Mouse (Mus musculus) stomach, embryonic 16.5 days (tissue): ENCODE data around the gene Zfp958. TPM values are rescaled to one million over a fixed set of nuclear protein-coding genes. Genes with fewer than 3 reads are reported as not detected.
A peak's percentile ranks its signal among the peaks of the same experiment; 100 is the strongest.
"Not testable (repeated sequence)": the region's sequence is repeated elsewhere in the genome, so short reads cannot be mapped to it uniquely, and the experiment has no call there.

ENCODE experiments used
- ATAC-seq: fragments of 200-750 bp; cut with Nextera tagmentation; 2 replicates; pipeline ENCODE4 v1.8.0; 2017; ENCODE audit warnings: moderate number of reproducible peaks, moderate TSS enrichment; ENCODE audit not compliant: insufficient read depth, low FRiP score
- H3K27ac ChIP-seq: fragments of 300-500 bp; sonication (generic); 2 replicates; pipeline ENCODE4 v1.5.1; 2014; ENCODE audit warnings: low read length
- H3K27me3 ChIP-seq: fragments of 300-500 bp; sonication (generic); 2 replicates; pipeline ENCODE4 v1.6.1; 2014; ENCODE audit warnings: low read length, control low read depth, mixed read lengths; ENCODE audit not compliant: control insufficient read depth, insufficient read depth
- H3K36me3 ChIP-seq: fragments of 300-500 bp; sonication (generic); 2 replicates; pipeline ENCODE4 v1.6.1; 2014; ENCODE audit warnings: low read length; ENCODE audit not compliant: control insufficient read depth, insufficient read depth
- H3K4me1 ChIP-seq: fragments of 300-500 bp; sonication (generic); 2 replicates; pipeline ENCODE4 v1.6.1; 2014; ENCODE audit warnings: low read length, control low read depth, mixed read lengths; ENCODE audit not compliant: control insufficient read depth, insufficient read depth
- H3K4me2 ChIP-seq: fragments of 300-500 bp; sonication (generic); 2 replicates; pipeline ENCODE4 v1.6.1; 2014; ENCODE audit warnings: low read depth, low read length, mixed read lengths
- H3K4me3 ChIP-seq: fragments of 300-500 bp; sonication (generic); replicated peaks from 2 replicates; pipeline ENCODE4 v1.5.1; 2014; ENCODE audit warnings: mild to moderate bottlenecking, low read length
- H3K9ac ChIP-seq: fragments of 300-500 bp; sonication (generic); 2 replicates; pipeline ENCODE4 v1.6.1; 2014; ENCODE audit warnings: low read length
- H3K9me3 ChIP-seq: fragments of 300-500 bp; sonication (generic); replicated peaks from 2 replicates; pipeline ENCODE4 v1.6.1; 2016; ENCODE audit warnings: low read length, control low read depth; ENCODE audit not compliant: control insufficient read depth
- WGBS: fragments of 180-500 bp; shearing (Covaris S2); extraction: QIAGEN DNeasy Blood & Tissue Kit; methylation state at CpG from one replicate; pipeline ENCODE4 v1.1.7; 2014; 5-methylcytosine and 5-hydroxymethylcytosine counted together
- polyA plus RNA-seq: library from polyadenylated mRNA; unstranded; fragments of >200 nt; fragmentation: Nextera tagmentation; extraction: Ambion mirVana; gene quantifications from 2 replicates; pipeline ENCODE4 v1.2.1, GENCODE M21; 2015

Gene Zfp958
- polyA plus RNA-seq, 1 experiment from 2014 or later = 14.2 TPM

GRCm38 (mm10) chr8:4637071-4637470 lies 24.1 kb downstream of the Zfp958 start:
- no peaks in the 10 kb centered on the region for H3K27me3 ChIP-seq
- H3K36me3 ChIP-seq = peaks cover 10% of the 10 kb centered on the region; the same call in 1 of the 2 replicates
- H3K4me1 ChIP-seq = no peaks in the 10 kb centered on the region
- WGBS = 88% methylated on average over 4 of the region's 4 CpGs
- no peaks in the 10 kb centered on the region for H3K9me3 ChIP-seq
- no peak overlapping the region for H3K4me3 ChIP-seq
- H3K4me2 ChIP-seq = no peak overlapping the region
- H3K27ac ChIP-seq = no peak overlapping the region
- ATAC-seq = no peak
- no peak overlapping the region for H3K9ac ChIP-seq

- not testable (repeated sequence) for H3K4me2 ChIP-seq, ATAC-seq
- WGBS = 84% methylated on average over 6 of the region's 6 CpGs
Measured at GRCm38 (mm10) chr8:4642974-4643373, 30.0 kb downstream of the Zfp958 start.

GRCm38 (mm10) chr8:4656536-4656935 lies 43.6 kb downstream of the Zfp958 start:
- H3K27ac ChIP-seq = no peak overlapping the region
- H3K9me3 ChIP-seq = no peaks in the 10 kb centered on the region
- no peaks in the 10 kb centered on the region for H3K36me3 ChIP-seq
- H3K4me3 ChIP-seq = no peak overlapping the region
- H3K9ac ChIP-seq = no peak overlapping the region
- no peak for ATAC-seq
- H3K4me1 ChIP-seq = no peaks in the 10 kb centered on the region
- WGBS = 93% methylated on average over 7 of the region's 7 CpGs
- no peaks in the 10 kb centered on the region for H3K27me3 ChIP-seq
- H3K4me2 ChIP-seq = no peak overlapping the region

More at GRCm38 (mm10) chr8:4642974-4643373, 30.0 kb downstream of the Zfp958 start:
- not testable (repeated sequence) for H3K27ac ChIP-seq, H3K9me3 ChIP-seq, H3K9ac ChIP-seq, H3K36me3 ChIP-seq, H3K27me3 ChIP-seq, H3K4me3 ChIP-seq, H3K4me1 ChIP-seq

GRCm38 (mm10) chr8:4675191-4676003 lies 62.4 kb downstream of the Zfp958 start:
- ATAC-seq = no peak
- Histone ChIP-seq H3K4me1 (0 out of 2 replicates have a peak, but pooled peaks cover 4% of the 10 kb centered on the region), H3K36me3 (no peaks in the 10 kb centered on the region), H3K4me3 (no peak overlapping the region), H3K4me2 (no peak overlapping the region), H3K27me3 (no peaks in the 10 kb centered on the region), H3K9me3 (peaks cover 8% of the 10 kb centered on the region; the same call in 1 of the 2 replicates), H3K27ac (no peak overlapping the region), H3K9ac (no peak overlapping the region)
- WGBS = 82% methylated on average over 17 of the region's 17 CpGs

- Histone ChIP-seq H3K9me3 (peaks cover 8% of the 10 kb centered on the region; the same call in 1 of the 2 replicates), H3K36me3 (no peaks in the 10 kb centered on the region), H3K27ac (no peak overlapping the region), H3K4me1 (0 out of 2 replicates have a peak, but pooled peaks cover 4% of the 10 kb centered on the region), H3K9ac (no peak overlapping the region), H3K27me3 (no peaks in the 10 kb centered on the region), H3K4me2 (peak overlapping the region; percentile 73), H3K4me3 (peak overlapping the region; percentile 81)
- 84% methylated on average over 7 of the region's 7 CpGs for WGBS
- no peak for ATAC-seq
Measured at GRCm38 (mm10) chr8:4676586-4676985, 63.6 kb downstream of the Zfp958 start.

- peak; percentile 95 for ATAC-seq
- peak overlapping the region; percentile 87 for H3K9ac ChIP-seq
- H3K4me2 ChIP-seq = peak overlapping the region; percentile 73
- peak overlapping the region; percentile 100 for H3K27ac ChIP-seq
- H3K27me3 ChIP-seq = no peaks in the 10 kb centered on the region
- 0 out of 2 replicates have a peak, but pooled peaks cover 4% of the 10 kb centered on the region for H3K4me1 ChIP-seq
- under 1% methylated on average over 72 of the region's 72 CpGs for WGBS
- H3K9me3 ChIP-seq = peaks cover 8% of the 10 kb centered on the region; the same call in 1 of the 2 replicates
- H3K36me3 ChIP-seq = no peaks in the 10 kb centered on the region
- H3K4me3 ChIP-seq = peak overlapping the region; percentile 81
Measured at GRCm38 (mm10) chr8:4677265-4678217, 64.6 kb downstream of the Zfp958 start.

GRCm38 (mm10) chr8:4678218-4678907 lies 65.4 kb downstream of the Zfp958 start:
- Histone ChIP-seq H3K9me3 (peaks cover 8% of the 10 kb centered on the region; the same call in 1 of the 2 replicates), H3K27me3 (no peaks in the 10 kb centered on the region), H3K36me3 (no peaks in the 10 kb centered on the region), H3K4me1 (0 out of 2 replicates have a peak, but pooled peaks cover 4% of the 10 kb centered on the region), H3K9ac (peak overlapping the region; percentile 81), H3K27ac (peak overlapping the region; percentile 100), H3K4me2 (peak overlapping the region; percentile 49), H3K4me3 (peak overlapping the region; percentile 81)
- under 1% methylated on average over 37 of the region's 37 CpGs for WGBS
- ATAC-seq = peak; percentile 69

- peaks cover 8% of the 10 kb centered on the region; the same call in 1 of the 2 replicates for H3K9me3 ChIP-seq
- H3K27me3 ChIP-seq = no peaks in the 10 kb centered on the region
- peak overlapping the region; percentile 81 for H3K4me3 ChIP-seq
- peak overlapping the region; percentile 49 for H3K4me2 ChIP-seq
- no peak for ATAC-seq
- no peak overlapping the region for H3K27ac ChIP-seq
- 78% methylated on average over 8 of the region's 8 CpGs for WGBS
- H3K9ac ChIP-seq = peak overlapping the region; percentile 81; the same call in 1 of the 2 replicates
- H3K4me1 ChIP-seq = 0 out of 2 replicates have a peak, but pooled peaks cover 4% of the 10 kb centered on the region
- H3K36me3 ChIP-seq = no peaks in the 10 kb centered on the region
Measured at GRCm38 (mm10) chr8:4678908-4679545, 66.1 kb downstream of the Zfp958 start.
